Mouse (Mus musculus) heart, embryonic 16.5 days (tissue): ENCODE results near the gene Ccdc167. TPM values are rescaled to one million over a fixed set of nuclear protein-coding genes. Genes with fewer than 3 reads are reported as not detected.
"Not testable (repeated sequence)": the region's sequence is repeated elsewhere in the genome, so short reads cannot be mapped to it uniquely, and the experiment has no call there.

Source experiments
- ATAC-seq: fragments of 200-750 bp; cut with Nextera tagmentation; replicated peaks from 2 replicates; pipeline ENCODE4 v1.8.0; 2017; ENCODE audit warnings: moderate number of reproducible peaks; ENCODE audit not compliant: insufficient read depth, low FRiP score; ENCODE audit errors: extremely low read depth
- H3K27ac ChIP-seq: fragments of 300-500 bp; sonication (generic); 2 replicates; pipeline ENCODE4 v1.5.1; 2014; ENCODE audit warnings: mild to moderate bottlenecking, low read length, control low read depth, moderate library complexity
- H3K27me3 ChIP-seq: fragments of 300-500 bp; sonication (generic); 2 replicates; pipeline ENCODE4 v1.6.1; 2014; ENCODE audit warnings: low read length, mixed read lengths; ENCODE audit not compliant: control insufficient read depth, insufficient read depth
- H3K36me3 ChIP-seq: fragments of 300-500 bp; sonication (generic); 2 replicates; pipeline ENCODE4 v1.6.1; 2014; ENCODE audit not compliant: control insufficient read depth, insufficient read depth
- H3K4me1 ChIP-seq: fragments of 300-500 bp; sonication (generic); 2 replicates; pipeline ENCODE4 v1.6.1; 2014; ENCODE audit warnings: low read length, mixed read lengths; ENCODE audit not compliant: control insufficient read depth, insufficient read depth
- H3K4me2 ChIP-seq: fragments of 300-500 bp; sonication (generic); 2 replicates; pipeline ENCODE4 v1.6.1; 2014; ENCODE audit warnings: low read depth, mild to moderate bottlenecking, control low read depth, low read length
- H3K4me3 ChIP-seq: fragments of 300-500 bp; sonication (generic); 2 replicates; pipeline ENCODE4 v1.5.1; 2014; ENCODE audit warnings: mild to moderate bottlenecking, control low read depth, low read length
- H3K9ac ChIP-seq: fragments of 300-500 bp; sonication (generic); 2 replicates; pipeline ENCODE4 v1.6.1; 2014; ENCODE audit warnings: low read length, control low read depth
- H3K9me3 ChIP-seq: fragments of 300-500 bp; sonication (generic); replicated peaks from 2 replicates; pipeline ENCODE4 v1.6.1; 2016; ENCODE audit warnings: low read length; ENCODE audit not compliant: control insufficient read depth
- WGBS: fragments of 180-500 bp; shearing (Covaris S2); extraction: QIAGEN DNeasy Blood & Tissue Kit; methylation state at CpG from one replicate; pipeline ENCODE4 v1.1.7; 2014; 5-methylcytosine and 5-hydroxymethylcytosine counted together
- polyA plus RNA-seq: library from polyadenylated mRNA; unstranded; fragments of >200 nt; fragmentation: Nextera tagmentation; extraction: Ambion mirVana; gene quantifications from 2 replicates; pipeline ENCODE4 v1.2.1, GENCODE M21; 2015

The Ccdc167 gene
- polyA plus RNA-seq, 1 experiment from 2014 or later, result 12.5 TPM

DNA sequence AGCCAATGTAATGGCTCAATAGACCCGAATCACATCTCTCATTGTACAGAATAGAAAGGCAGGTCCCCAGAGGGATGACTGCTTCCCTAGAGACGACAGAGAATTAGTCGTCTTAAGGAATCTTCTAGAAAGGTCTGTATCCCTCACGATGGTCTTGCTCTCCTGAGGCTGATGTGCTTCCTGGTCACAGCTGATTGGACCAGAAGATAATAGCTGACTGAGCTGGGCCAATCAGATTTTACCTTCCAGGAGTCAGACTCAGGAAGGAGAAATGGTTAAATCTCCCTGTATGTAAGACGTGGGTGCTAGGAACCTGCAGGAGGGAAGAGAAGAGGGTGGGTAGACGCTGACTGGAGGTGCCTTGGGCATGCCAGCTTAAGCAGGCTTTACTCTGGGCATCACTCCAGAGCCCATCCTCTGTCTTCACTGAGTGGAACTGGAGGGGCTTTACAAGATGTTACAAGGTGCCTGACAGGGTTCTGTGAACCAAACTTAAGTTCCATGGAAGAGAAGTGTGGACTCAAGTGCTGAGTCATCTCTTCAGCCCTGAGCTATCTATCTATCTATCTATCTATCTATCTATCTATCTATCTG, 8.3 kb upstream of the Ccdc167 start:
- Histone ChIP-seq H3K9me3 (peaks cover 3% of the 10 kb centered on the region; the same call in 1 of the 2 replicates), H3K4me3 (no peak overlapping the region), H3K27me3 (no peaks in the 10 kb centered on the region), H3K4me1 (peaks cover 1% of the 10 kb centered on the region; the same call in 1 of the 2 replicates), H3K27ac (no peak overlapping the region), H3K9ac (no peak overlapping the region), H3K4me2 (no peak overlapping the region), H3K36me3 (no peaks in the 10 kb centered on the region)
- WGBS, result 69% methylated on average over 6 of the region's 6 CpGs
- ATAC-seq, result no peak

GRCm38 (mm10) chr17:29724610-29725009, 7.8 kb upstream of the Ccdc167 start:
- no peaks in the 10 kb centered on the region for H3K27me3 ChIP-seq
- no peak overlapping the region for H3K9ac ChIP-seq
- H3K4me1 ChIP-seq, result no peaks in the 10 kb centered on the region
- no peak for ATAC-seq
- H3K36me3 ChIP-seq, result no peaks in the 10 kb centered on the region
- H3K27ac ChIP-seq, result no peak overlapping the region
- no peak overlapping the region for H3K4me2 ChIP-seq
- no peak overlapping the region for H3K4me3 ChIP-seq
- peaks cover 3% of the 10 kb centered on the region; the same call in 1 of the 2 replicates for H3K9me3 ChIP-seq
- WGBS, result 64% methylated on average over 6 of the region's 6 CpGs

DNA sequence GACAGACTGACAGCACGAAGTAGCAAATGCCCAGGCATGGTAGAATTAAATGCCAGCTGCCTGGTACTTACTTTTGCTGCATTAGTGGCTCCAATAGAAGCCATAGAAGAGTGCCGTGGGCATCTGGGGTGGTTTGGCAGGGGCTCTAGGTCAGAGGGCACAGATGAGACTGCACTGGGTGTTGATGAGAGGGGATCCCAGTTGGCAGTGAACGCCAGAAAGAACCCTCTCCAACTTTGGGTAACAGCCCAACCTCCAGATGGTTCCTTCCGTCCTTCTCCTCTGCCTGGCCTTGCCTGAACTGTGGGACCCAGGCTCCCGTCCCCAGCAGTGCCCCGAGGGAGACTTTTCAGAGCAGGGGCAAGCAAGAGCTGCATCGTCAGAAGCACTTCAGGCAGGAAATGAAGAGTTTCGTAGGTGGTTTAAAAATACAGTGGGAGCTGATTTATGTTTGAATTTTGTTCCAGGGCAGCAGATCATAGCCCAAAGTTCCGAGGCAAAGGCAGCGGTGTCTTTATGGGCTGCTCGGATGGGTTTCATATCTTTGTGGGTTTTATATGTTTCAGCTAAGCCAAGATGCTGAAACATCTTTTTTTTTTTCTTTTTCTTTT, 4.0 kb upstream of the Ccdc167 start:
- H3K4me1 ChIP-seq, result peaks cover 9% of the 10 kb centered on the region
- ATAC-seq, result no peak
- no peak overlapping the region for H3K9ac ChIP-seq
- H3K4me3 ChIP-seq, result no peak overlapping the region
- no peaks in the 10 kb centered on the region for H3K27me3 ChIP-seq
- no peak overlapping the region for H3K4me2 ChIP-seq
- H3K9me3 ChIP-seq, result peaks cover 3% of the 10 kb centered on the region; the same call in 1 of the 2 replicates
- 73% methylated on average over 11 of the region's 11 CpGs for WGBS
- no peak overlapping the region for H3K27ac ChIP-seq
- no peaks in the 10 kb centered on the region for H3K36me3 ChIP-seq

- H3K27ac ChIP-seq, result no peak overlapping the region
- H3K4me1 ChIP-seq, result peaks cover 9% of the 10 kb centered on the region
- H3K4me3 ChIP-seq, result no peak overlapping the region
- no peak overlapping the region for H3K4me2 ChIP-seq
- 75% methylated on average over 13 of the region's 13 CpGs for WGBS
- H3K36me3 ChIP-seq, result no peaks in the 10 kb centered on the region
- no peak overlapping the region for H3K9ac ChIP-seq
- no peak for ATAC-seq
- H3K27me3 ChIP-seq, result no peaks in the 10 kb centered on the region
- peaks cover 3% of the 10 kb centered on the region; the same call in 1 of the 2 replicates for H3K9me3 ChIP-seq
These were observed 3.1 kb upstream of the Ccdc167 start for GRCm38 (mm10) chr17:29719628-29720575.

DNA sequence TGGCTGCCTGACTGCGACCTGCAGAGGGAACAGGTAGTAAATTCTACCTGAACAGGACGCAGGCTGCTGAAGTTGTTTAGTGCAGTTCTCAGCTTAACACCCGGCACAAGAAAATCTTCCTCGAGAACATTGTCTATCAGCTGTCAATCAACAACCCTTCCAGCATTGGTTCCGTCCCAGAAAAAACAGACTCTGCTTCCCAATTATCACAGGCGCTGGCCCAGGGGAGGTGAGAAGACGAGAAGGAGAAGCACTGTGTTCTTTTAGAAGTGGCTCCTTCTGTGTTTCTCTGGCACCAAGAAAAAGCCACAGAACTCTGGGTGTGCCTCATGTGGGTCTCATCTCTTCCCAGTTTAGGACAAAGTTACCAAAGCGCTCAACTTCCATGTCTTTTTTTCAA, 1.8 kb upstream of the Ccdc167 start:
- ATAC-seq, result no peak
- no peaks in the 10 kb centered on the region for H3K27me3 ChIP-seq
- 77% methylated on average over 8 of the region's 8 CpGs for WGBS
- H3K4me1 ChIP-seq, result peaks cover 9% of the 10 kb centered on the region
- H3K4me3 ChIP-seq, result no peak overlapping the region
- H3K27ac ChIP-seq, result no peak overlapping the region
- H3K36me3 ChIP-seq, result no peaks in the 10 kb centered on the region
- H3K9ac ChIP-seq, result no peak overlapping the region
- H3K4me2 ChIP-seq, result no peak overlapping the region
- H3K9me3 ChIP-seq, result peaks cover 3% of the 10 kb centered on the region; the same call in 1 of the 2 replicates

- not testable (repeated sequence) for H3K4me3 ChIP-seq, H3K4me2 ChIP-seq, H3K9me3 ChIP-seq, H3K9ac ChIP-seq, H3K36me3 ChIP-seq, H3K27ac ChIP-seq, ATAC-seq, H3K27me3 ChIP-seq
- 100% methylated on average over 4 of the region's 4 CpGs for WGBS
- peaks cover 48% of the 10 kb centered on the region for H3K4me1 ChIP-seq
These were observed 3.1 kb downstream of the Ccdc167 start for GRCm38 (mm10) chr17:29713734-29714133.

DNA sequence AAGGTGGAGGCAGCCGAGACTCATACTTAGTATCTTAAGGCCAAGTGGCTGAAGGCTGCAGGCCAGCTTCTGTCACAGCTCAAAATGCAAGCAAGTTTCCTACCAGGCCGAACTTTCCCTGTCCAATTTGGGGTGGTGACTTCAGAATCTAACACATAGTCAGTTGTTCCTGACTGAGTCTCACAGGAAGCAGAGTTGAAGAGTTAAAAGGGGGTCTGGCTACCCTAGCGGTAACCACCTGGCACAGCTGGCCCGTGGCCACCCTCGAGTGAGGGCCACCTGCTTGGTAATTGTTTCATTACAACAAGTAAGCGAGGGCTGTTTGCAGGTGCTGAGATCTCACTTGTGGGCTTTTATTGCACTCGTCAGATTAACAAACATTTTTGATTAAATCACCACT, 4.3 kb downstream of the Ccdc167 start:
- no peak overlapping the region for H3K4me3 ChIP-seq
- H3K27ac ChIP-seq, result no peak overlapping the region
- H3K9me3 ChIP-seq, result no peaks in the 10 kb centered on the region
- 72% methylated on average over 7 of the region's 7 CpGs for WGBS
- H3K9ac ChIP-seq, result no peak overlapping the region
- H3K4me1 ChIP-seq, result peaks cover 51% of the 10 kb centered on the region
- H3K36me3 ChIP-seq, result no peaks in the 10 kb centered on the region
- no peak overlapping the region for H3K4me2 ChIP-seq
- no peaks in the 10 kb centered on the region for H3K27me3 ChIP-seq
- ATAC-seq, result no peak

GRCm38 (mm10) chr17:29711745-29712431, 5.0 kb downstream of the Ccdc167 start:
- no peak for ATAC-seq
- no peaks in the 10 kb centered on the region for H3K27me3 ChIP-seq
- no peak overlapping the region for H3K4me3 ChIP-seq
- WGBS, result 58% methylated on average over 8 of the region's 8 CpGs
- H3K27ac ChIP-seq, result no peak overlapping the region
- H3K9ac ChIP-seq, result no peak overlapping the region
- no peaks in the 10 kb centered on the region for H3K9me3 ChIP-seq
- no peak overlapping the region for H3K4me2 ChIP-seq
- peaks cover 48% of the 10 kb centered on the region for H3K4me1 ChIP-seq
- H3K36me3 ChIP-seq, result no peaks in the 10 kb centered on the region
